Mouse (Mus musculus) cerebellum, postnatal 36 days (tissue): Measurements from ENCODE around the gene Cacna1s.
A peak's percentile ranks its signal among the peaks of the same experiment; 100 is the strongest.

Experiments used
- DNase-seq, 2 experiments: peaks; one replicate each; pipeline ENCODE4 v3.0.0; 2021 to 2022; ENCODE audit warnings: mixed read lengths in 2 of 2

Cacna1s gene

DNA sequence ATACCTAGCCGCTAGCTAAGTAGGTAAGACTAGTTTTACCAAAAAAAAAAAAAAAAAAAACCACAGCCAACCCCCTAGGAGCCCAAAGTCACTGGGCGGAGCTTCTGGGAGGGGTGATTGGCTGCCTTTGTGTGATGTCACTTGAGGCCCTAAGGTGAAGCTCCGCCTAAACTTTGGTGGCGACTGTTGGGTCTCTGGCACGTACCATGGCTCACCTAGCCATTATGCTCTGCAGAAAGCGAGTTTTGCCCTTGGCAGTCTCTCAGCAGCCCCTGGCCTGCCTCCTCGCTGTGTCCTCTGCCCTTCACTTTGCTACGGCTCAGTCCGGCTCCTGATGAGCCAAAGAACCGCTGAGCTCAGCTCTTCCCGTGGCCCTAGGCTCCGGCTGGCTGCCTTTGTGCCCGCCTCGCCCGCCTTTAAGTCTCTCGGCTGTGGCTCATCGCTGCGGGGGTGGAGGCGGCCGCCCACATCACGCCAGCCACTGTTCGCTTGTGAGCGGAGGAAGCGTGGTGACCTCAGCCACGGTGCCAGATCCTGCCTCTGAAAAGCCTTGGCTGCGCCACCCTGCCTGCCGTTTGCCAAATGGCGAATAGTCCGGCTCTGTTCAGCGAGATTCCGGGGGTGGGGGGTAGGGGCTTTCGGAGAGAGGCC lies 87.6 kb downstream of the Cacna1s start:
- DNase-seq = peak; percentile 84 to 89

DNA sequence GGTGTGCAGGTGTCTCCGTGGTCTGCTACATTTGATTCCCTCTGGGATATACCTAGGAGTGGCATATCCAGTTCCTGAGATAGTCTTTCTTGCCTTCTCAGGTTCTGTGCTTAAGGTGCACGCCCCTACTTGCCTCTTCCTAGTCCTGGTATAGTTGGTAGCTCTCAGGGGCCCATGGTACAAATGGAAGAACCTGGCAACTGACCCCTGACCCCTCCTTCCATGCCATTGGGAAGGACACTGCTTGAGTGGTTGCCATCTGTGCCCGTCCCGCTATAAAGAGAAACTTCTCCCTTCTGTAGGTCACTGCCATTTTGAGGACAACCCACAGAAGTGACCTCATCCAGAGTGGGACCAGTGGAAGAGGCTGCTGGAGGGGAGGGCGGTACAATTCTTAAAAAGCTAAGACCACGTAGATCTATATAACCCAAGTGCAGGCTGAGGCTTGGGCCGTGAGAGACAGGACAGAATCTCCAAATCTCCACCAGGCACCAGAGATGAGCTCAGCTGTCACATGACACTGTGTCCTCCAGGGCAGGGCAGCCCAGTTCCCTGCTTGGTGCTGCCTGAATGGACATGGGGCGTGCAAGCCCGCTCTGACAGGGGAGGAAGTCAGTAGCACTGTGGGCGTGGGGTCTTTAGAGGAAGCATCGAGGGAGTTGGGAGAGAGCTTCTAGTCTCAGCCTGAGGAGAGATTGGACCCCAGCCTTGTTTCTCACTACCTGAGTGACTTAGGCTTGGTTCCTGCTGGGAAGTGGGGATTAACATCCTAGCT lies 88.8 kb downstream of the Cacna1s start:
- DNase-seq = no peak

DNA sequence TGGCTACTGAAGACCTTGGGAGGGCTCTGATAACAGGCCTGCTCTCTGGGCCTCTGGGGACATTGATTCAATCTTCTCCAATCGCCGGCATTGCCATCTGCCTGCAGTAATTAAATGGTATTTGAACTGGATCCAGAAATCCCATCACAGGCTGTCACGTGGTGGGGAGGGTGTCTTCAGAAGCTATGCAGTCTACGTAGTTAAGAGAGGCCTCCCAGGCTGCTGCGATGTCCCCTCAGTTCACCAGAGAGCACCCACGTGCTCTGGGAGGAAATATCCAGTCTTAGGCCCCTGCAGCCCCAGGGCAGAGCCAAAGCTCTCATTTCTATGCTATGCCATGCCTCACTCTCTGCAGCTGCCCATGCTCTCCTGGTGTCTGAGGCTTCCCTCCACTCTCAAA lies 89.8 kb downstream of the Cacna1s start:
- no peak for DNase-seq

DNA sequence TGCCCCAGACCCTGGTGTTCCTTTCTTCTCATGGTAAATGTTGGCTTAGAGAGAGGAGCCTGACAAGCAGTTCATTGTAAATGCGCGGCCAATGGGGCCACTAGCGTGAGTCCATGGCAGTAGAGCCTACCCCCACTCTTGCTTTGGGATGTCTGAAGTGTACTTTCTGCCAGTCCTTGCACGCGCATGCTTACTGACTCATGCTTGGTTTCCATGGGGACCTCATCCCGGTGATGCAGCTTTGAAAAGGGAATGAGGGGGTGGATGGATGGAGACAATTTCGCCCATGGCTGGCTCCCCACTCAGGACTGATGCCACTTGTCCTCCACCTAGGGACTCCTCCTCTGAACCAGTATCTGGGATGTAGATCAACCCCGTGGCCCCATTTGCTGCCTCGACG lies 91.0 kb downstream of the Cacna1s start:
- no peak for DNase-seq

DNA sequence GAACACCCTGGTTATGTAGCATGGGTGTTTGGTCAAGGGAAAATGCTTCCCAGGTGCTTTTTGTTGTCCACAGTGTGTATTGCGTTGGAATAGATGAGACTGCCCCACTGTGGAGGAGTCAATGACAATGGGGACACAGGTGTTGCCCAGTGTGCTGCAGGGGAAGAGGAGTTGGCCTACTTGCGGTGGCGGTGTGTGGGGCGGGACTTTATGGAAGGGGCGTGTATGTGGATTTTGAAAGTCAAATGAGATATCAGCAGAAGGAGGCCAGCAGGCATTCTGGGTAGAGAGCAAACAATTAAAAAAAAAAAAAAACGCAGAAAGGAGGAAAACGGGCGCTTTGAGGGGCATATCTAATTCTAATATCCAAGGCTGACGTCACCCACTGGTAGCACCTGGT lies 97.2 kb downstream of the Cacna1s start:
- DNase-seq = no peak

DNA sequence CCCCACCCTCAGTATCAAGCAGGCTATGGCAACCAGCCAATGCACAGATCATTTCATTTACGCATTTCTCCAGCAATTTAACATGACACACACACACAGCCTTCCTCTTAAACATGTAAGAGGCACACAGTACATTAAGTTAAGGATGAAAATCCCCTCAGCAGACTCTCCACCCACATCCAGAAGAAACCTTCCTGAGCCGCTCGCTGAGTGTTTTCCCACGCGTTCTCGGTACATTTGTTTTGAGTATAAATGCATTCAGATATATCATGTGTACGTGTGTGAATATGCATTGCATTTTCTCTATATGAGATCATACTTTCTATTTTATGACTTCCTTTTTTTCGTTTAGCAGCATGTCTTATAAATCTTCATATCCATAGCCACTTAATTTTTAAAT lies 98.8 kb downstream of the Cacna1s start:
- DNase-seq = no peak

DNA sequence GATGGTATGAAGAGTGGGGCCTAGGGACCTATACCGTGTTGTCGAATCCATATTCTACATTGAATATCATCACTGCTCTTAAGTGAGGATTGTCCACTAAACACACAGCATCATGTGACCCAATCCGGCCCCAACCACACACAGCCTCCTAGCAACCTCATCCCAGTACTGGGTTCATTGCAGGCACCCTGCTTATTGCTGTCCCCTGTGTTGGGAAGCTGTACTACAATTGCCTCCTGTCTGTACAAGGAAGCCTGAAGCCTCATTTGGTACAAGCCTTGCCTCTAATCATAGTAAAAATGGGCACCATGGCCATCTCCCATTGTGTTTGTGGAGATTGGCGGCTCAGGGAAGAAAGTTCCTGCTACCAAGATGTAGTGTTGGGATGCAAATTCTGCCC lies 103.8 kb downstream of the Cacna1s start:
- DNase-seq = no peak

DNA sequence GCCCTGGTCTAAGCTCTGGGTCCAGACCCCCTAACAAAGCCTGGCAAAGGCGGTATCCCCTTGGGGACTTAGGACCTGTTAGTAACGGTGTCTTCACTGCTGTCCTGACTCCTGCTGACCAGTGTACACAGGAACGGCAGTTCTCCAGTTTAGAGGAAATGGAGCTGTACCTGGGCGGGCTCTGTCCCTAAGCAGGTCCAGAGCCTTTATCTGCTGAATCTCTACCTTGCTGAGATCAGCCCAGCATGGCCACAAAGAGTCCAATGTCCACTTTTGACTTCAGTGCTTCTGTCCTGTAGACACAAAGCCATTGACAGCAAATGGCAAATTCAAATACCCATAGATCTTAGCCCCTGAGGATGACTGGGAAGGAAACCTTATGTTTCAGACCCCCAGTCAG lies 104.4 kb downstream of the Cacna1s start:
- no peak for DNase-seq

DNA sequence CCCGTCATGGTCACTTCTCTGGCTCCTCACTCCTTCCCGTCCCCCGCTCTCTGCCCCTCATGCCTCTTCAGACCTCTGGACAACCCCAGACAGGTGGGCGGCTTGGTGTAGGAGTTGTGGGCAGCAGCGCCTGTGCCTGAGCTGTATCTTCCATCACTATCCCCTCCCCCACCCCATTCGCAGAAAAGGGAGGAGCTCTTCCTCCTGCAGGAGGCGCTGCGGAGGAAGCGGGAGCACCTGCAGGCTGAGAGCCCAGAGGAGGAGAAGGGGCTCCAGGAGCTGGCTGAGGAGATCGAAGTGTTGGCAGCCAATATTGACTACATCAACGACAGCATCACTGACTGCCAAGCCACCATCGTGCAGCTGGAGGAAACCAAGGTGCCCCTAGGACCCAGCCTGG lies 107.3 kb downstream of the Cacna1s start:
- no peak for DNase-seq

DNA sequence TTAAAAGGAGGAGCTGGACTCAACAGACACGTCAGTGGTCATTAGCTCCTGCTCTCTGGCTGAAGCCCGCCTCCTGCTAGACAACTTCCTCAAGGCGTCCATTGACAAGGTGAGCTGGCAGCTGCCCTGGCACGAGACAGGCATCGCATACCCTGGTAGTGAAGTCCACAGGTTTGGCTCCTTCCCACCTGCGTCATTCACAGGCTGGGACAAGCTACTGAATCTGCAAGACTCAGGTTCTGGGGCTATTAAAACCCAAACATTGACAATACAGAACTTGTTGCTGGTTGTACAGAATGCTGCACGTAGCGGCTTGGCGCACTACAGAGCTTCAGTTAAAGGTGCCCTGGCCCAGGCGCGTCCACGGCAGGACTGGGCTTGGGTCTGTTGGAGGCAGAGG lies 107.7 kb downstream of the Cacna1s start:
- DNase-seq = no peak

DNA sequence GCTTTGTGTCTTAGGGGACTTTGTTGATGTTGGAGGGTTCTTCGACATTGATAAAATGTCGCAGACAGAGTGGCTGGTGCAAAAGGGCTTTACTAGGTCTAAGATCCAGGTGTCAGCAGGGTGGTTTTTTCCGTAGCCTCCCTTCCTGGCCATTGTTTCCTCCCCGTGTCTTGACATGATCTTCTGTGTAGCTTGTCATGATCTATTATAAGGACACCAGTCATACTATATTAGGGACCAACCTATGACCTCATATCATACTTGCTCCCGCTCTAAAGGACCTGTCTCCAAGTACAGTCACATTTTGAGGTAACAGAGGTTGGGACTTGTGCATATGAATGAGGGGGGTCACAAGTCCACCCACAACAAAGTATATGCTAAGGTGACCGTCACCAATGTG lies 108.4 kb downstream of the Cacna1s start:
- no peak for DNase-seq

DNA sequence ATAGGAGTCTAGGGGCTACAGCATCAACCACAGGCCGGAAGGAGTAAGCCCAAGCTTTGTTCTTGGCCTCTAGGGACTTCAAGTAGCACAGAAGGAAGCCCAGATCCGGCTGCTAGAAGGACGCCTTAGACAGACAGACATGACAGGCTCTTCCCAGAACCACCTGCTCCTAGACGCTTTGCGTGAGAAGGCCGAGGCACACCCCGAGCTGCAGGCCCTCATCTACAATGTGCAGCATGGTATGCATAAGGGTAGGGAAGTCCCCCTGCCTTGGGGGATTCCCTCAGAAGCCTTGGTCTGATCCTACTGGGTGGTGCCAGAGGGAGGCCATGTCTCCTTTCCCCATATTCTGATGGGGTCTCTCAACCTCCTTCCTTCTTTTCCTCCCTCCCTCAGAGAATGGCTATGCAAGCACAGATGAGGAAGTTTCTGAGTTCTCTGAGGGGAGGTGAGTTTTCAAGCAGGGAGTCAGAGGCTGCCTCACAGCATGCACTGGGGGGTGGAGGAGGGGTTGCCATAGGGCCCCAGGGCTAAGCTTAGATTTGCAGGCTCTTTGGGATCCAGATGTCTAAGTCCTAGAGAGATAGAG lies 108.9 kb downstream of the Cacna1s start:
- DNase-seq = no peak

DNA sequence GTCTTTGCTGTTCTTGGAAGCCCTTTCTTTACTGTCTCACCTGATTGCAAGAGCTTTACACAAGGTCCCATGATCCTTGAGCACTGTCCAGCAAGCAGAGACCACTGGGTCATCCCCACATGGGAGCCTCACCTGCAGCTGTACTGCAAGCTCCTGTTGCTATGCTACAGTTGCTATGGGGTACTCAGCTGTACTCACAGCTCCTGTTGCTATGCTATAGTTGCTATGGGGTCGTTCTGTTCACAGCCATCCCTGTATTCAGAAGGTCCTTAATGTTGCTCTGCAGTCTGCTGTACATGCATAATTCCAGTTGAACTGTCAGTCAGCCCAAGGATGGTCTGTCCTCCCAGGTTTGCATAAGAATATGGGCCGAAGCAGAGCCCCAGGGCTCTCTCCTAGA lies 112.9 kb downstream of the Cacna1s start:
- no peak for DNase-seq

DNA sequence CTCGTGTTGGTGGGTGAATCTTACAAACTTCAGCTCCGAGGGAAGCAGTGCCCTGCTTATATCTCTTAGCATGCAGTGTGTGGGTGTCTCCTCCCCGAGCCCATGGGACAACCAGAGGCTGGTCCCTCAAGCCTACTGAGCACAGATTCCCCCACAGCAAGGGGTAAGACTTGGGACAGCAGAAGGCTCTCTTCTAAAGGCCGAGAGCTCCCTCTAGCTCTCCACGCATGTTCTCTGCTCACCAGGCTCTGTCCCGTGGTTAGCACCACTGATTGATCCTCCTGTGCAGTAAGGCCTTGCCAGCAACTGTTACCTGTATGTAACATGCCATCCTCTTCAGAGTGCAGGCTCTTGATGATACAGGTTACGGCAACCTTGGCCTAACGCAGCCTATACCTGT lies 115.1 kb downstream of the Cacna1s start:
- DNase-seq = peak in 1 of 2 experiments; percentile 23
